Mouse (Mus musculus) yolk sac, embryonic 10.5 days (tissue): Measurements from ENCODE around the gene Arfgap3.
A peak's percentile ranks its signal among the peaks of the same experiment; 100 is the strongest.

Experiments
- DNase-seq: peaks from one replicate; pipeline ENCODE4 v3.0.0-alpha.2; 2017; ENCODE audit warnings: low spot score

Gene Arfgap3

GRCm38 (mm10) chr15:83252060-83252459 is 98.0 kb downstream of the Arfgap3 start:
- DNase-seq = no peak

GRCm38 (mm10) chr15:83251176-83252004 is 98.7 kb downstream of the Arfgap3 start, which contains the start of gene A4galt:
TSS of gene A4galt (minus strand) at chr15:83251774.
- peak; percentile 82 for DNase-seq

- no peak for DNase-seq
Measured at GRCm38 (mm10) chr15:83250651-83251175, 99.3 kb downstream of the Arfgap3 start.
